Mouse (Mus musculus) adrenal gland, postnatal 14 days (tissue): ENCODE data around the gene Ptp4a2. TPM values are rescaled to one million over a fixed set of nuclear protein-coding genes. Genes with fewer than 3 reads are reported as not detected.
"Not testable (repeated sequence)": the region's sequence is repeated elsewhere in the genome, so short reads cannot be mapped to it uniquely, and the experiment has no call there.

ENCODE experiments used
- DNase-seq: peaks from one replicate; pipeline ENCODE4 v3.0.0; 2021; ENCODE audit warnings: mixed read lengths
- long read RNA-seq, 2 experiments: library from polyadenylated mRNA; stranded (forward); transcript quantifications; one replicate each; pipeline ENCODE4 v2.0.0; 2021
- total RNA-seq: library from RNA; stranded (reverse); gene quantifications from 2 replicates; pipeline ENCODE4 v1.2.3, GENCODE M21; 2021

Ptp4a2 gene
- total RNA-seq: 313 and 326 TPM in 2 replicates
- long read RNA-seq, experiment 1, transcript Ptp4a2-207 (6 exons, 3,382 nt): minor isoform, 19 of 262 reads
- long read RNA-seq, experiment 1, transcript Ptp4a2-201 (6 exons, 3,646 nt): major isoform, 166 of 262 reads
- long read RNA-seq, experiment 1, partial matches to known transcripts: 10 of 262 reads
- long read RNA-seq, experiment 1, other reads (novel, unspliced or antisense): 67 of 262 reads
- long read RNA-seq, experiment 2, transcript Ptp4a2-207 (6 exons, 3,382 nt): minor isoform, 20 of 158 reads
- long read RNA-seq, experiment 2, transcript Ptp4a2-201 (6 exons, 3,646 nt): major isoform, 95 of 158 reads
- long read RNA-seq, experiment 2, partial matches to known transcripts: 34 of 158 reads
- long read RNA-seq, experiment 2, other reads (novel, unspliced or antisense): 9 of 158 reads

GRCm38 (mm10) chr4:129810798-129811604 lies at the start of gene Ptp4a2:
Ptp4a2 (plus strand) TSS chr4:129811219.
- peak; percentile 84 for DNase-seq

- DNase-seq: no peak
Measured at GRCm38 (mm10) chr4:129761606-129762005, 49.4 kb upstream of the Ptp4a2 start.

GRCm38 (mm10) chr4:129762496-129762895 lies 48.5 kb upstream of the Ptp4a2 start:
- not testable (repeated sequence) for DNase-seq

GRCm38 (mm10) chr4:129765351-129765750 lies 45.7 kb upstream of the Ptp4a2 start:
- no peak for DNase-seq

GRCm38 (mm10) chr4:129767782-129768181 lies 43.2 kb upstream of the Ptp4a2 start:
- DNase-seq: no peak

- not testable (repeated sequence) for DNase-seq
Measured at GRCm38 (mm10) chr4:129768742-129769141, 42.3 kb upstream of the Ptp4a2 start.

- DNase-seq: no peak
Measured at GRCm38 (mm10) chr4:129770600-129770999, 40.4 kb upstream of the Ptp4a2 start.

- DNase-seq: no peak
Measured at GRCm38 (mm10) chr4:129771314-129771671, 39.7 kb upstream of the Ptp4a2 start.

GRCm38 (mm10) chr4:129771672-129772521 lies 39.1 kb upstream of the Ptp4a2 start:
- DNase-seq: peak; percentile 46

- peak; percentile 69 for DNase-seq
Measured at GRCm38 (mm10) chr4:129781881-129782675, 28.9 kb upstream of the Ptp4a2 start.

GRCm38 (mm10) chr4:129782857-129783331 lies 28.1 kb upstream of the Ptp4a2 start:
- DNase-seq: no peak

GRCm38 (mm10) chr4:129783506-129783905 lies 27.5 kb upstream of the Ptp4a2 start:
- no peak for DNase-seq

- DNase-seq: peak; percentile 85
Measured at GRCm38 (mm10) chr4:129785178-129785577, 25.8 kb upstream of the Ptp4a2 start.

GRCm38 (mm10) chr4:129788693-129789092 lies 22.3 kb upstream of the Ptp4a2 start:
- DNase-seq: no peak

- DNase-seq: no peak
Measured at GRCm38 (mm10) chr4:129789635-129790034, 21.4 kb upstream of the Ptp4a2 start.

- DNase-seq: peak; percentile 67
Measured at GRCm38 (mm10) chr4:129790475-129790874, 20.5 kb upstream of the Ptp4a2 start.

- DNase-seq: no peak
Measured at GRCm38 (mm10) chr4:129791399-129791798, 19.6 kb upstream of the Ptp4a2 start.

- DNase-seq: no peak
Measured at GRCm38 (mm10) chr4:129792666-129793202, 18.3 kb upstream of the Ptp4a2 start.

GRCm38 (mm10) chr4:129793713-129794329 lies 17.2 kb upstream of the Ptp4a2 start:
- DNase-seq: peak; percentile 57

- no peak for DNase-seq
Measured at GRCm38 (mm10) chr4:129795151-129795860, 15.7 kb upstream of the Ptp4a2 start.
